Mouse (Mus musculus) embryonic facial prominence, embryonic 15.5 days (tissue): ENCODE results near the gene Fam122b. TPM values are rescaled to one million over a fixed set of nuclear protein-coding genes. Genes with fewer than 3 reads are reported as not detected.

Experiments used
- ATAC-seq: fragments of 200-750 bp; cut with Nextera tagmentation; 2 replicates; pipeline ENCODE4 v1.8.0; 2017; ENCODE audit warnings: low read depth, moderate TSS enrichment; ENCODE audit not compliant: insufficient number of reproducible peaks, low FRiP score, low TSS enrichment
- H3K27ac ChIP-seq: fragments of 300-500 bp; sonication (generic); replicated peaks from 2 replicates; pipeline ENCODE4 v1.5.1; 2015; ENCODE audit warnings: mild to moderate bottlenecking, inconsistent platforms
- H3K27me3 ChIP-seq: fragments of 300-500 bp; sonication (generic); 2 replicates; pipeline ENCODE4 v1.6.1; 2015; ENCODE audit warnings: inconsistent platforms
- H3K36me3 ChIP-seq: fragments of 300-500 bp; sonication (generic); 2 replicates; pipeline ENCODE4 v1.6.1; 2015; ENCODE audit warnings: mild to moderate bottlenecking, inconsistent platforms
- H3K4me1 ChIP-seq: fragments of 300-500 bp; sonication (generic); 2 replicates; pipeline ENCODE4 v1.6.1; 2015; ENCODE audit warnings: inconsistent platforms
- H3K4me2 ChIP-seq: fragments of 300-500 bp; sonication (generic); replicated peaks from 2 replicates; pipeline ENCODE4 v1.6.1; 2015; ENCODE audit warnings: mild to moderate bottlenecking, inconsistent platforms
- H3K4me3 ChIP-seq: fragments of 300-500 bp; sonication (generic); replicated peaks from 2 replicates; pipeline ENCODE4 v1.5.1; 2015; ENCODE audit warnings: mild to moderate bottlenecking, inconsistent platforms
- H3K9ac ChIP-seq: fragments of 300-500 bp; sonication (generic); 2 replicates; pipeline ENCODE4 v1.6.1; 2015; ENCODE audit warnings: inconsistent platforms
- H3K9me3 ChIP-seq: fragments of 300-500 bp; sonication (generic); replicated peaks from 2 replicates; pipeline ENCODE4 v1.6.1; 2016; ENCODE audit warnings: inconsistent platforms
- WGBS: fragments of 180-500 bp; shearing (Covaris S2); methylation state at CpG from one replicate; pipeline ENCODE4 v1.1.7; 2015; 5-methylcytosine and 5-hydroxymethylcytosine counted together
- polyA plus RNA-seq: library from polyadenylated mRNA; unstranded; fragments of >200 nt; fragmentation: Nextera tagmentation; extraction: Ambion mirVana; gene quantifications from 2 replicates; pipeline ENCODE4 v1.2.1, GENCODE M21; 2015

Gene Fam122b
- polyA plus RNA-seq, 1 experiment from 2014 or later = 12.1 TPM

- no peak for ATAC-seq
- H3K27ac ChIP-seq = no peak overlapping the region
Measured at GRCm38 (mm10) chrX:53233689-53234088, 35.9 kb downstream of the Fam122b start.

GRCm38 (mm10) chrX:53231965-53232364 is 37.6 kb downstream of the Fam122b start:
- H3K27ac ChIP-seq = peak overlapping the region; percentile 51; the same call in 1 of the 2 replicates
- H3K36me3 ChIP-seq = no peaks in the 10 kb centered on the region
- H3K4me1 ChIP-seq = no peaks in the 10 kb centered on the region
- ATAC-seq = no peak; the same call in 1 of the 2 replicates
- no peaks in the 10 kb centered on the region for H3K9me3 ChIP-seq
- 34% methylated on average over 13 of the region's 13 CpGs for WGBS
- H3K27me3 ChIP-seq = no peaks in the 10 kb centered on the region
- H3K4me3 ChIP-seq = peak overlapping the region; percentile 24
- H3K4me2 ChIP-seq = peak overlapping the region; percentile 35
- no peak overlapping the region for H3K9ac ChIP-seq

More at GRCm38 (mm10) chrX:53233689-53234088, 35.9 kb downstream of the Fam122b start:
- no peak overlapping the region for H3K4me2 ChIP-seq
- no peaks in the 10 kb centered on the region for H3K9me3 ChIP-seq
- no peak overlapping the region for H3K4me3 ChIP-seq
- no peaks in the 10 kb centered on the region for H3K27me3 ChIP-seq
- no peaks in the 10 kb centered on the region for H3K4me1 ChIP-seq
- 34% methylated on average over 4 of the region's 4 CpGs for WGBS
- no peak overlapping the region for H3K9ac ChIP-seq
- no peaks in the 10 kb centered on the region for H3K36me3 ChIP-seq

GRCm38 (mm10) chrX:53224353-53224944 is 45.2 kb downstream of the Fam122b start:
- Histone ChIP-seq H3K4me1 (0 out of 2 replicates have a peak, but pooled peaks cover 2% of the 10 kb centered on the region), H3K27ac (no peak overlapping the region), H3K4me2 (no peak overlapping the region), H3K9me3 (no peaks in the 10 kb centered on the region), H3K36me3 (no peaks in the 10 kb centered on the region), H3K4me3 (no peak overlapping the region), H3K27me3 (no peaks in the 10 kb centered on the region), H3K9ac (no peak overlapping the region)
- 62% methylated on average over 6 of the region's 6 CpGs for WGBS
- ATAC-seq = no peak

- Histone ChIP-seq H3K9me3 (no peaks in the 10 kb centered on the region), H3K36me3 (no peaks in the 10 kb centered on the region), H3K4me1 (0 out of 2 replicates have a peak, but pooled peaks cover 2% of the 10 kb centered on the region), H3K4me3 (no peak overlapping the region), H3K27me3 (no peaks in the 10 kb centered on the region), H3K4me2 (no peak overlapping the region), H3K9ac (no peak overlapping the region), H3K27ac (peak overlapping the region; percentile 53; the same call in 1 of the 2 replicates)
- 0 out of 2 replicates have a peak, but pooled peaks have one; percentile 39 for ATAC-seq
- WGBS = 66% methylated on average over 9 of the region's 9 CpGs
Measured at GRCm38 (mm10) chrX:53220855-53221254, 48.8 kb downstream of the Fam122b start.

GRCm38 (mm10) chrX:53214557-53215229 is 54.9 kb downstream of the Fam122b start:
- Histone ChIP-seq H3K27ac (0 out of 2 replicates have a peak overlapping the region, but pooled peaks have one; percentile 34), H3K4me1 (peaks cover 10% of the 10 kb centered on the region; the same call in 1 of the 2 replicates), H3K9me3 (no peaks in the 10 kb centered on the region), H3K4me2 (no peak overlapping the region), H3K4me3 (no peak overlapping the region), H3K27me3 (no peaks in the 10 kb centered on the region), H3K36me3 (no peaks in the 10 kb centered on the region), H3K9ac (no peak overlapping the region)
- 53% methylated on average over 7 of the region's 7 CpGs for WGBS
- no peak for ATAC-seq

- Histone ChIP-seq H3K27me3 (no peaks in the 10 kb centered on the region), H3K4me2 (no peak overlapping the region), H3K4me3 (no peak overlapping the region), H3K9ac (no peak overlapping the region), H3K36me3 (no peaks in the 10 kb centered on the region), H3K4me1 (peaks cover 10% of the 10 kb centered on the region; the same call in 1 of the 2 replicates), H3K9me3 (no peaks in the 10 kb centered on the region), H3K27ac (peak overlapping the region; percentile 34; the same call in 1 of the 2 replicates)
- WGBS = 40% methylated on average over 2 of the region's 2 CpGs
- 0 out of 2 replicates have a peak, but pooled peaks have one; percentile 34 for ATAC-seq
Measured at GRCm38 (mm10) chrX:53213838-53214237, 55.8 kb downstream of the Fam122b start.

GRCm38 (mm10) chrX:53212485-53212884 is 57.1 kb downstream of the Fam122b start:
- Histone ChIP-seq H3K27me3 (no peaks in the 10 kb centered on the region; the same call in 1 of the 2 replicates), H3K4me1 (peaks cover 10% of the 10 kb centered on the region; the same call in 1 of the 2 replicates), H3K4me3 (no peak overlapping the region), H3K27ac (peak overlapping the region; percentile 80; the same call in 1 of the 2 replicates), H3K9me3 (no peaks in the 10 kb centered on the region), H3K9ac (no peak overlapping the region), H3K4me2 (no peak overlapping the region), H3K36me3 (no peaks in the 10 kb centered on the region)
- 47% methylated on average over 9 of the region's 9 CpGs for WGBS
- no peak for ATAC-seq

- 44% methylated on average over 7 of the region's 7 CpGs for WGBS
- H3K9me3 ChIP-seq = no peaks in the 10 kb centered on the region
- no peak overlapping the region for H3K9ac ChIP-seq
- H3K36me3 ChIP-seq = no peaks in the 10 kb centered on the region
- no peaks in the 10 kb centered on the region; the same call in 1 of the 2 replicates for H3K27me3 ChIP-seq
- peak; percentile 77 for ATAC-seq
- H3K4me3 ChIP-seq = no peak overlapping the region
- peak overlapping the region; percentile 80 for H3K27ac ChIP-seq
- H3K4me2 ChIP-seq = no peak overlapping the region
- peaks cover 10% of the 10 kb centered on the region; the same call in 1 of the 2 replicates for H3K4me1 ChIP-seq
Measured at GRCm38 (mm10) chrX:53211756-53212483, 57.7 kb downstream of the Fam122b start.

- peak overlapping the region; percentile 28; the same call in 1 of the 2 replicates for H3K27ac ChIP-seq
- no peaks in the 10 kb centered on the region; the same call in 1 of the 2 replicates for H3K27me3 ChIP-seq
- H3K9ac ChIP-seq = no peak overlapping the region
- H3K9me3 ChIP-seq = no peaks in the 10 kb centered on the region
- no peak overlapping the region for H3K4me3 ChIP-seq
- no peak overlapping the region for H3K4me2 ChIP-seq
- no peaks in the 10 kb centered on the region for H3K36me3 ChIP-seq
- WGBS = 61% methylated on average over 7 of the region's 7 CpGs
- ATAC-seq = no peak
- H3K4me1 ChIP-seq = peaks cover 10% of the 10 kb centered on the region; the same call in 1 of the 2 replicates
Measured at GRCm38 (mm10) chrX:53209431-53209830, 60.2 kb downstream of the Fam122b start.

GRCm38 (mm10) chrX:53204690-53205311 is 64.8 kb downstream of the Fam122b start:
- ATAC-seq = no peak
- no peak overlapping the region for H3K4me2 ChIP-seq
- no peak overlapping the region for H3K9ac ChIP-seq
- no peak overlapping the region for H3K4me3 ChIP-seq
- H3K36me3 ChIP-seq = no peaks in the 10 kb centered on the region
- no peaks in the 10 kb centered on the region for H3K4me1 ChIP-seq
- H3K27ac ChIP-seq = no peak overlapping the region
- no peaks in the 10 kb centered on the region; the same call in 1 of the 2 replicates for H3K27me3 ChIP-seq
- no peaks in the 10 kb centered on the region for H3K9me3 ChIP-seq
- WGBS = 54% methylated on average over 3 of the region's 3 CpGs
